Mouse (Mus musculus) B cell, adult 2 months (primary cell): ENCODE results near the gene Angptl7.

Experiments
- DNase-seq, 2 experiments: peaks; one replicate each; pipeline ENCODE4 v3.0.0; 2022

Angptl7 gene

DNA sequence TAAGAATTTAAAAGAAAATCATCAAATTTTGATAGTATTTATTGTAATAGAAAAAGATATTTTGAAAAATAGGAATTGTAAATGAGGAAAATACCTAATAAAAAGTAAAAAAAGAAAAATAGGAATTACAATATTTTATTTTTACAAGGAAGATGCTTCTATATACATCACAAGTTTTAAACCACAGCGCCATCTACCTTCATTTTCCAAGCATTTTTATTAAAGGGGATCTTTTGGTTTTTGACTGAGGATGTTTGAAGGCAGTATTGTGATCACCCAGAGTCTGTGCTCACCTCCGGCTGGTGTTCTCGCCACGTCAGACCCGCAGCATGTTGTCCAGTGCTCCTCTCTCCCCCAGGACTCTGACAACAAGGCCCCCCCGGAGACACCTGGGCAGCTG lies 5.1 kb downstream of the Angptl7 start:
- no peak for DNase-seq

DNA sequence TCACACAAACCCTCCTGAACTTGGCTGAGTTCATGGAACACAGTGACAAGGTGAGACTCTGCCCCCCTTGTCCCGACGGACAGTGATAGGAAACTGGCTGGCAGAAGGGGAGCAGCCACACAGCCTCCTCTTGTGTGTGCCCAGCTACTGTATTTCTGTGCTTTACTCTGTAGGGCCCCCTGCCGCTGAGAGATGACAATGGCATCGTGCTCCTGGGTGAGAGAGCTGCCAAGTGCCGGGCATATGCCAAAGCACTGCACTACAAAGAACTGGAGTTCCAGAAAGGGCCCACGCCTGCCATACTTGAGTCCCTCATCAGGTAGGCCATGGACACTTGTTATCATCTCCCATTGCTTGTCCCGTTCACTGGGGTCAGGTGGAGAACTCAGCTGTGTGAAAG lies 8.8 kb downstream of the Angptl7 start:
- no peak for DNase-seq

DNA sequence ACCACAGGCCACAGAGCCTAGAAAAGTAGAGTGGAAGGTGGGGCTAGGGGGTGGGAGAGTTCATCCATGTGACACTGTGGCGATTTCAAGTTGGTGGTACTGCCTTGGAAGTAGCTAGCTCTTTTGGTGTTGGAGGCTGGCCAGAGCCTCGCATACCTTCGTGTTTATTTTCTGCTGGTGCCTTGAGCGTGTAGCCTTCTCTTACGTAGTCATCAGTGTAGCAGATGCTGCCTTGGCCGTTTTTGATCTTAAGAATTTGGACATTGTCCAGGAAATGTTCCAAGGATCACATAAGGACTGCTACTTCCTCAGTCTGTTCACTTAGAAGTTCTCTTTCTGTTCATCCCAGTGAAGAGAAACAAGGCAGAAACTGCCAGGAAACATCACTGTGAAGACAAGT lies 9.8 kb downstream of the Angptl7 start:
- no peak for DNase-seq

DNA sequence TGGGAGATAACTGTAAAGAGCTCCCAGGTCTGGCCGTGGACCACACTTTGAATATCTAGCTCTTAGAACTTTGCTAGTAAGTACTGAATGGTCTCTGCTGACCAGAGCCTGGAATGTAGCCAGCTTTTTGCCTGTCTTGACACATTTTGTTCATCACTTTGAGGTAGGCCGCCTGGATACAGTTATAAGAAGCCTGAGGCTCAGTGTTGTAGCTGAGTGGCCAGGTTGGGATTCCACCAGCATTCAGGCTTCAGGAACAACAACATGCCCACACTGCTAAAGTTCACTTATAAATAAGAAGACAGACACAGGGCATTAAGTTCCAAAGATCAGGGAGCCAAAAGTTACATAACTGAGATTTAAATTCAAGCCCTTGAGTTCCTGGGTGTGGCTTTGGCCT lies 12.4 kb downstream of the Angptl7 start:
- no peak for DNase-seq

DNA sequence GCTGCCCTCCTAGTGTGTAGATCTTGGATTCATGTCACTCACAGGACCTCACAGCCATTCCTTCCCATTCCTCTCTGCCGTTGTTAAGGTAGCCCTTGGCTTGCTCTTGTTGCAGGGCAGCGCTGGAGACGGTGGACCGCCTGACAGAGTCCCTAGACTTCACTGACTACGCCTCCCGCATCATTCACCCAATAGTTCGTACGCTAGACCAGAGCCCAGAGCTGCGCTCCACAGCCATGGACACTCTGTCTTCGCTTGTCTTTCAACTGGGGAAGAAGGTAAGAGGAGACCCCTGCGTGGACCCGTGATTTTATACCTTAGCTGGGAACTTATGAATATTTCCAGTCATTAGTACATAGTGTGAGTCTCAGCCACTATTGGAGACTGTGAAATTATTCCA lies 15.7 kb downstream of the Angptl7 start:
- no peak for DNase-seq

DNA sequence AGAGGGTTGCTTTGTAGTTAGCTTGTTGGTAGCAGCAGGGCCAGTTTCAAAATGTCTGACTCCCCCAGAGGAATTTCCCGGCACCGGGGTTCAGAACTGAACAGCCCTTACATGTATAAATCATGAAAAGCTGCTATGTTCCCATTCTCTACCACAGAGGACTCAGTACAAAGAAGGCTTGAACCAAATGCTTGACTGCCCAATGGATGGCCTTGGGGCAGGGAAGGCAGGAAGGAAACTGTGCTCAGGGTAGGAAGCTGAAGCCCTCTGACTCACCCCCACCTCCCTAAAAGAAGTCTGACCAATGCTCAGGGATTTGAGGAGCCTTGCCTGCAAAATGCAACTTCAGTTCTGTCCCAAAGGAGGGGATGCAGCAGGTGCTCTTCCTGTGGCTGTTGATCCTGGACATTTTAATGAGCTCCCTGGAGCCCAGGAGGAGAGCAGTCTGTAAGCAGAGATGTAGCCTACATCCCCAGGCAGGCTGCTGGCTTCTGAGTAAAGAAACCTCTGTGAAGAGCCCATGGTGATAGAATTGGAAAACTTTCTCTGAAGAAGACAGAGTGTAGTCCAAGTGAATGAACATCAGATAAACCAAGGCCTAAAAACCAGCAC lies 18.6 kb downstream of the Angptl7 start:
- DNase-seq: no peak

DNA sequence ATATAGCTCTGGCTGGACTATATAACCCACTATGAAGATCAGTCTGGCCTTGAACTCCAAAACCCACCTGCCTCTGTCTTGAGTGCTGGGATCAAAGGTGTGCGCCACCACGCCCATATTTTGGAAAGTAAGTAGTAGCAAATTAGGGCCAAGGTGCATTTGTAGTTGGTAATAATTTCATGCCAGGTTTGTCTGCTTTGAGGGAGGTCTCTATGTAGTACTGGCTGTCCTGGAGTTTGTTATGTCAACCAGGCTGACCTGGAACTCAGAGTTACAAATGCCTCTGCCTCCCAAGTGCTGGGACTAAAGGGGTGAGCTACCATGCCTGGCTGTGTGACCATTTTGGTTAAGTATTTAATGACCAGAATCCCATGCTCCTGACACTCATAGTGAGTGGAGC lies 20.0 kb downstream of the Angptl7 start:
- no peak for DNase-seq

DNA sequence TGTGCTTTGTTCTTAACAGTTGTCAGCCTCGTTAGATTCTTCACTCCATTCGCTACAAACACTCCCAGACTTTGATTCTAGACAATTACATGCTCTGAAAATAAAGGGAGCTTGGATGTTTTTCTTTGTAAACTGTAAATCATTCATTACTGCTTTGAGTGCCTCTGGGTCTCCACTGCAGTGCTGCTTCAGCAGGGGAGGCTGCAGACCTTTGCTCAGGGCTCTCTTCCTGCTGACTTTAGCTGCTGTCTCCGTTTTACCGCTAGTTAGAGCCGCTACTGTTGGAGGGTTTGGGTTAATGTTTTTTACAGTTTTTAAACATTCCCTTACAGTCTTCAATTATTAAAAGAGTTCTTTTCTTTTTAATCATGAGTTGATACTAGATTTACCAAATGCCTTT lies 26.8 kb downstream of the Angptl7 start:
- no peak for DNase-seq

DNA sequence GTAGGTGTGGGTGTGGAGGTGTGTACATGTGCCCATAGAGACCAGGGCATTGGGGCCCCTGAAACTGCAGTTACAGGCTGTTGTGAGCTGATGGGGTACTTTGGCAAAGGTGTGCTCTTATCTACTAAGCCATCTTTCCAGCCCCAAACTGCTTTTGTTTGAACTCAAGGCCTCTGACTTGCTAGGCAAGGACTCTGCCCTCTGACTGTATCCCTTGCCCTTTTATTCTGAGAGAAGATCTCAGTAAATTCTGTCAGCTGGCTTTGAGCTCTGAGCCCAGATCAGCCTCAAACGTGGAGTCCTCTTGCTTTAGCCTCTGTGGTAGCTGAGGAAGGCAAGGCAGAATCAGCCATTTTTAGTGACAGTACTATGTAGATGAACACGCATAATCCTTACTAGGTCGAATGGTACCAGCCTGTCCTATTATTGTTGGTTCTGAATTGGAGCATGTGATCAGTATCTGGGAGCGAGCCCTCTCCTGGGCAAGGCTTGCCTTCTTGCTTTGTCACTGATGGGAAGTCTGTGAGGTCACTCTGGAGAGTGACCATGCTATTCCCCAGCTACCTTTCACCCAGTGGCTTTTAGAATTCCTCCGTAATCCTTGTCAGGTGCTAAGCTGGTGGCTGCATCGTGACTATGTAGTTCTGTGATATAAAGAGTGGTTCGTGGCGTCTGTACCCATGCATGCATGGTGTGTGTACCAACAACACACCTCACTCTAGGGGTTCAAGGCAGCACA lies 27.7 kb downstream of the Angptl7 start:
- no peak for DNase-seq

DNA sequence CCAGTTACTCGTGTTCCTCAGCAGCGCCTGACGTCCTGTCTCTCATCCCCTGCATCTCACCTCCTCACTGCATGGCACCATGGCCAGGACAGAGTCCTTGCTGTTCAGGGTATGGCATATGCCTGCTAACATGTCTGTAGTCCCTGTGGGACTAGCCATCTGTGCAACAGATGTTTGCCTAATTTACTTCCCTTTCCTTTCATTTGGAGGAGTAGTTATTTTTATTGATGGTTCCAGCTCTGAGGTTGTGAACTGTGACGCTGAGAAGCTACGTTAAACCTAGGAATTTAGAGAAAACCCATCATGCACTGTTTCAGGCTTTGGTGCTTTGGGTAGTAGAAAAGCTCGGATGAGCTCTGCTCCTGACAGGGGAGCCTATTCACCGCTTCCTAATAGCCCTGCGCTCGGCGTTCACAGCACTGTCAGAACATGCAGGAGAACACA lies 28.9 kb downstream of the Angptl7 start:
- no peak for DNase-seq

DNA sequence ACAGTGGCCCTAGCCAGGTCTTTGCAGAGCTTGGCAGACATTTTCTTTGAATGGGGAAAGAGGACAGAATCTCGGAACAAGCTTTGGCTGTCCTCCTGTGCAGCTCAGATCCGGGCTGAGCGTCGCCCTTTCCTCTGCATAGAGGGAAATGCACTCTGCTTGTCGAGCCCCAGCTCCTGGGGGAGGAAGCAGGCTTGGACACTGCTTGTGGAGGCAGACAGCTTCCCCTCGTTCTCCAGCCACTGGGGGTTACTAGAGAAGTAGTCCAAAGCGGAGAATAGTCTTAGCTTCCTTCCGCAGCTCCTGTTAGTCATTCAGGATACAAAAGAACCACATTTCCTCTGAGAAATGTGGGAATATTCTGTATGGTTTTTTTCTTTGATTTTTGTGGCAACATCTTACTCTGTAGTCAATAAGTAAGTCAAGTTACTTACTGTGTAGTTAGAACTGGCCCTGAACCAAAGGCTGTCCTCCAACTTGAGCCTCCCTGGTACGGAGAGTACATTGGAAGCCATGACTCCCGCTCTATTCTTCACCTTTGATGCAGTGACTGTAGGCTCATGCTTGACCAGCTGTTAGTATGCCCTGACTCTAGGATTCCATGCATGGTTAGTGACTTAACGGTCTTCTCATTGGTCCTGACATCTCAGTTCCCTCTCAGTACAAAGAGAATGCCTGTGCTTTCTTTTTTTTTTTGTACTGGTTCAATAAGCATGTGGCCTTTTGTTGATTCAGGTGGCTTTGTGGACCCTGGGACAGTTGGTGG lies 30.6 kb downstream of the Angptl7 start:
- DNase-seq: no peak

DNA sequence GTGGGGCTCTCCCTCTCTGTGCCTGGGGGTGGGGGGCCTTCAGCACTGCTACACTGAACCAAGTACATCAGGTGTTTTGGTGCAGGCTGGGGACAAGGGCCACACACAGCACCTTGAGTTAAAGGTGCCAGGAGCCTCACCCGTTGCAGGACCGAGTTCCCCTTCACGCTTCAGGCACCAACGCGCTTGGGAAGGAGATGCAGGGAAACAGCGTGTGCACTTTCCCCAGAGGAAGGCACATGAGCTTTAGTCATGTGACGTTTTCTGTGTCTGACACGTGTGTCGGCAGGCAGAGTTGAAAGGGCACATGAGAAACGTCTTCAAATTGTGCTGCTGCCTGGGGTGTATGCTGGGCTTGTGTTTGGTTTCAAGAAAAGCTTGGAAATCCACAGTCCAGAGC lies 31.9 kb downstream of the Angptl7 start:
- no peak for DNase-seq

DNA sequence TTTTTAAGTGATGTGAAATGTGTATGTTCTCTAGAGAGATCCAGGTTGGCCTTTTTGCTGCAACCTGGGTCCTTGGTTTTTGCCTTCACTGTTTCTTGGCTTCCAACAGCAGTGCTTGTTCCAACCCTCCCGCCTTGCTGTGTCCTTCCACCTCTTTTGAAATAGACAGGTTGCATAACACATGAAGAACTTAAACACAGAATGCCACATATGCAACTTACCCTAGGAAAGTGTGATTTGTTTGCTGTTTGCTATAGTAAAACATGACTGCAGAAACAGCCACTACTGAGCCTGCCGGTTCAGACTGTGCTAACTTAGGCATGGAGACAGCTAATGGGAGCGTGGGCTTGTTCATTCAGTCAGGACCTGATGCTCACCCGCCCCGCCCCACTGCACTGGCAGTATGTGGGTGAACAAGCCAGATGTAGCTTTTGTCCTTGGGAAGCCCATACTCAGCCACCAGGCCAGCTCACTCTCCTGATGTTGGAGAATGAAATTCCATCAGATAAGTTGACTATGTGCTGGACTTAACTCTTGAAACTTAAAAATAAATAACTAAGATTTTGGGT lies 33.7 kb downstream of the Angptl7 start:
- DNase-seq: no peak

DNA sequence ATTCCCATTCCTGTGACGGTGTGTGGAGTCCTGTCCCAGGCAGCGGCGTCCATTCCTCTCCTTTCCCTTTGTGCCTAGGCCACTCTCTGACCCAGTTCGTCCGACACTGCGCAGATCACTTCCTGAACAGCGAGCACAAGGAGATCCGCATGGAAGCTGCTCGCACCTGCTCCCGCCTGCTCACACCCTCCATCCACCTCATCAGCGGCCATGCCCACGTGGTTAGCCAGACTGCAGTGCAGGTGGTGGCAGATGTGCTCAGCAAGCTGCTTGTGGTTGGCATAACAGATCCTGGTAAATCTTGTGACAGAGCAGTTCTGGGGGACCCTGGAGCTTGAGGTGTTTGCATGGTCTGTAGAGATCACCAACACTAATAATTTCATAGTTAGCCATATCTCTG lies 35.4 kb downstream of the Angptl7 start:
- DNase-seq: no peak

DNA sequence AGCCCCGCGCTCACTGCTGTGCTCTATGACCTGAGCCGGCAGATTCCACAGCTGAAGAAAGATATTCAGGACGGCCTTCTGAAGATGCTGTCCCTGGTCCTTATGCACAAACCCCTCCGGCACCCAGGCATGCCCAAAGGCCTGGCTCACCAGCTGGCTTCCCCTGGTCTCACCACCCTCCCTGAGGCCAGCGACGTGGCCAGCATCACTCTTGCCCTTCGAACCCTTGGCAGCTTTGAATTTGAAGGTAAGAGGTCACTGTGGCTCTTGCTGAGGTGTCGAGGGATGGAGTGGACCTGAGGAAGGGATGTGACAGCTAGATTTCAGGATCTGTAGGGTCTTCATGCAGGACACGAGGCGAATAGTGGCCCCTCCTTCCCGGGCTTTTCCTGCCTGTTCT lies 36.0 kb downstream of the Angptl7 start:
- no peak for DNase-seq

DNA sequence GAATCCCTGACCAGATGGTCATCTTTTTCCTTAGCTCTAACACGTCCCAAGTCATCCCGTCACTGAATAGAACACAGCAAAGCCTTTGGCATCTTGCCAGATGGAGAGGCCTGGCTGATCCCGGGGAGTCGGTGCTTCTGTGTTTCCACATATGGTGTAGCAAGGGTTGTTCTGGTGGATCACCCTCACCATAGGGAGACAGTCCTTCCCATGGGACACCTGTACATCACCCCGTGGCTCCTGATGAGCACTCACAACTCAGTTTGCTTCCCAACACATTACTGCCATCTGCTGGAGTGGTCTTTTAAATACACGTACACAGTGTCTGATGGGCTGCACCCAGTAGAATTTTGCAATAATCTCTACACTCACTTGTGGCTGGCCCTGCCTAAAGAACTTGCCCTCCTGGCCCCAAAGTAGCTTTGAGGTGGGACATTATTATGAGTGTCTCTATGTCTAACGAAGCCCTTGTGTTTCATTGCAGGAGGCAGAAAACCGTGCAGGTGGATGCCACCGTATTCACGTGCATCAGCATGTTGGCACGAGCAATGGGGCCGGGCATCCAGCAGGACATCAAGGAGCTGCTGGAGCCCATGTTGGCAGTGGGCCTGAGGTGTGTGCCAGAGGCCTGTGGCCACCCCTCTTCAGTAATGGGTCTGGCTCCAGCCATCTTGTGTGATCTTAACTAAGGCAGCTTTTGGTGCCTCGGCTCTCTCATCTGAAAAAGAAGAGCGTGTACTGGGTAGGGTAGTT lies 36.9 kb downstream of the Angptl7 start:
- DNase-seq: peak; percentile 7 to 8

DNA sequence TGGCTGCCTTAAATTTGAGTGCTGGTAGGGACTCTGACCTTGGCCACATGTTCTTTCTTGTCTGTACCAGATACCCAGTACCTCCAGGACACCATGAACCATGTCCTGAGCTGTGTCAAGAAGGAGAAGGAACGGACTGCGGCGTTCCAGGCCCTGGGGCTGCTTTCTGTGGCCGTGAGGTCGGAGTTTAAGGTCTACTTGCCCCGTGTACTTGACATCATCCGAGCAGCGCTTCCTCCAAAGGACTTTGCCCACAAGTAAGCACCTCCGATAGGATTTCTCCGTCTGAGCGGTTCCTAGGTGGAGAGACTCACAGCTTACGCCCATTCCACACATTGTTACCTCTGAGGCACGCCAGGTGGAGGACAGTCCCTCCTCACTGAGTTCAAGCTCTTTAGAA lies 37.5 kb downstream of the Angptl7 start:
- DNase-seq: no peak

DNA sequence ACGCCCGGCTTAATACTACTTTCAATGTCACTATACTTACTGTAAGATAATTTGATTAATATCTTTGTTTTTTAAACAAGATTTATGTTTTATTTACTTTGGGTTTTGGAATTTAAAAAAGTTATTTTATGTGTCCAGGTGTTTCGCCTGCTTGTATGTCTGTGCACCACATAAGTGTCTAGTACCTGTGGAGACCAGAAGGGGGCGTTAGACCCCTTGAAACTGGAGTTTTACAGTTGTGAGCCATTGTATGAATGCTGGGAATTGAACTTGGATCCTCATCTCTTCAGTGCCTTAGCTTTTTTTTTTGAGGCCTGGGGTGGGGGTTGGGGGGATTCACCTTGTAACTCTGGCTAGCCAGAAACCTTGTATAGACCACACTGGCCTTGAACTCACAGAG lies 38.5 kb downstream of the Angptl7 start:
- DNase-seq: no peak

DNA sequence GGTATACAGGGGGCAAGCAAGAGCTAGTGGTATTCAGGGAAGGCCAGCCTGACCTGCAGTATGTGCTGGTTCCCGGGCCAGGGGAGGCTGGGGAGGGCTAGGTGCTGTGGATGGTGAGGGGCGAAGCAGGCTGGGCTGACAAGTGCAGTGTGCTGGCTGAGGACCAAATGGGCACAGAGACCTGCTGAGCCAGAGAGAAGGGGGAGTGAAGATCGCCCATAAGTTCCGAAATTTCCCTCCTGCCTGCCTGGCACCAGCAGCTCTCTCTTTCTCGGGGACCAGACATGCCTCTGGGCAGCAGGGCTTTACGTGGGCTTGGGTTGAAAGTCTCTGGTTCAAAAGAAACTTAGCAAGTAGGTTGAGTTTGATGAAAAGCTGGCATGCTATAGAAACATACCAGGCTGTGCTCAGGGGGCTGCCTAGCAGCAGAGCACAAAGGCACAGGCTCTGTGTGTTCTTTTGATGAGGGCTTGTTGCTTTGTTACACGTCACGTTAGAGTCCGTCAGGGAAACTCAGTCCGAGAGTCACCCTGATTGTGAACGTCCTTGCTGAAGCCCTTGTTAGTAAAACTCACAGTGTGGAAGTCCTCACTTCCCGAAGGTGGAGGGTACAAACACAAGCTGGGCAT lies 39.5 kb downstream of the Angptl7 start:
- DNase-seq: no peak

DNA sequence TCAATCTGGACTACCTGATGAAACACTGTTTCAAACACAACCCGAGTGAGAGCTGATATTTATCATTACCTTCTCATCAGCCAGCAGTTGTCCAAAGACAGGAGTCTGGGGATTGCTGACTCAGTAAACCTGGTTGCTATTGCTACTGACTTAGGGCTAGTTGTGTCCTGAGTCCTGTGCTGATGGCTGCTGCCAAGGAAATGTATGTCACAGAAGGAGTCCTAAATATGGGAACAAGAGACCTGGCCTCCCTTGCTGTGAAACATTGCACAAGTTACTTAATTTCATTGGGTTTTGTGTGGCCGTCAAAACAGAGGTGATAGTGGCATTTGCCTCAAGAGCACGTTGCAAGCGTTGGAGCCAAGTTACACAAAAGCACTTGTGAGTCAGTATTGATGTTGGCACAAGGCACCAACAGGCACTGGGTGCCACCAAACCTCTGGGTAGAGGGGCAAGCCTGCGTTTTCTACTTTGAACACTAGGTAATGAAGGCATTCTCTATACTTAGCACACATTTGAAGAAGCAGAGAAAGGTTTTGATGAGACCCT lies 44.7 kb downstream of the Angptl7 start:
- DNase-seq: no peak

DNA sequence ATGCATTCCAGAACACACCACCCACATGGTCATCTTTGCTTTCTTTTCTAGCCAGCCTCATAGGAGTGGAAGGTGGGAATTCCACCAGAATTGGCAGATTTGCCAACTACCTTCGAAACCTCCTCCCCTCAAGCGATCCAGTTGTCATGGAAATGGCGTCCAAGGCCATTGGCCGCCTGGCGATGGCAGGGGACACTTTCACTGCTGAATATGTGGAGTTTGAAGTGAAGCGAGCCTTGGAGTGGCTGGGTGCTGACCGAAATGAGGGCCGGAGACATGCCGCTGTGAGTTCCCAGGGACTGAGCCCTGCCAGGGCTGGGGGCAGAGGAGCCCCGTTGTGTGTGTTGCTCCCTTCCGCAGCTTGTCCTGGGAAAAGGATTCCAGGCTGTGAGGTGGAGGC lies 46.6 kb downstream of the Angptl7 start:
- no peak for DNase-seq

DNA sequence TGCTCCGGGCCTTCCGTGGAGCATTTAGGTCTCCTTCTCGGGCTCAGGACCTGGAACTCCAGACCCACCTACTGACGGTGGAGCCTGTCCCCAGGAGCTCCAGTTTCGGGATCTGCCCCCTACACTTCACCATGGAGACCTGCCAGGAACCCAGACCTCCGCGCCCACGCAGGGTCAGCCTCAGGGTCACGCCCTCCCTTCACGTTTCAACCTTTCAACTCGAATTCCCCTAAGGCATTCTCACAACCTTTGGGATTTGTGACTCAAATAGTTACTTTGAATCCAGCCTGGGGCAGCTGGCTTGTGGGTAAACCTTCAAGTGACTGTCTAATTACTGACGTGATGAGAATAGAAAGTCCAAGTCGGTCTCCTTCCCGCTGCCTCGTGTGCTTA lies 51.4 kb downstream of the Angptl7 start:
- DNase-seq: peak in 1 of 2 experiments; percentile 39
